Mouse (Mus musculus): ENCODE measurements at regions not wholly inside any gene's neighbourhood (a gene's known extent, or its start where the extent isn't known, plus 50 kb on each side); places are given as distances from the start of the nearest gene placed in this dataset.
"Not testable (repeated sequence)": the region's sequence is repeated elsewhere in the genome, so short reads cannot be mapped to it uniquely, and the experiment has no call there.

GRCm38 (mm10) chr2:149283274-149283673 lies 121.6 kb upstream of the Cst10 start:
- no peak for DNase-seq

GRCm38 (mm10) chr2:149284199-149284598 lies 120.7 kb upstream of the Cst10 start:
- DNase-seq, result no peak

- DNase-seq, result not testable (repeated sequence)
Observed at GRCm38 (mm10) chr2:149296936-149297335, 107.9 kb upstream of the Cst10 start.

DNA sequence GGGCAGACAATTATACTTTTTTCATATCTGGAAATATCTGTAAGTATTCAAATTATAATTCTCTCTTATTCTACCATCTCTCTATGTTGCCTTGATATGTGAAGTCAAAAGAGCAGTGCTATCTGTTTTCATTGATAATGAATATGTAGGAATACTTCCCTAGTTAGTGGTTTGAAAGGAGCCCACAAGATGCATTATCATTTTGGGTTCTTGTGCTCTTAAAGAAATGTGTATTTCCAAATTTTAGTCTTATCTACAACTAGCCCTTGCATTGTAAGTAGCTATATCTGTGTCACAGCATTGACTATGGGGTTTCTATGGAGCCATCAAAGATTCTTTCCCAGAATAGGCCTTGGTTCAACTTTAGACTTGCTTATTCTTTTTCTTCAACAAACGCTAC lies 99.3 kb upstream of the Cst10 start:
- no peak for DNase-seq

- DNase-seq, result peak; percentile 46
Observed at GRCm38 (mm10) chr2:149350239-149350811, 54.5 kb upstream of the Cst10 start.
